Mouse (Mus musculus) layer of hippocampus, adult 8-10 months (tissue): ENCODE measurements around the gene Ryr1. TPM values are rescaled to one million over a fixed set of nuclear protein-coding genes. Genes with fewer than 3 reads are reported as not detected.

Experiments used
- DNase-seq, 2 experiments: peaks; one replicate each; pipeline ENCODE4 v3.0.0; 2022; ENCODE audit warnings: low spot score in 2 of 2
- microRNA-seq, 2 experiments: library from miRNA; unstranded; fragments of <30 nt; microRNA quantifications; one replicate each; pipeline ENCODE4 v1.2.0; 2022
- total RNA-seq, 4 experiments: library from RNA; stranded (reverse); gene quantifications; 2 replicates each; pipeline ENCODE4 v1.2.4; 2022

Gene Ryr1
- total RNA-seq, 4 experiments from 2014 or later: 12.6 to 18.1 (median 15.2) TPM

DNA sequence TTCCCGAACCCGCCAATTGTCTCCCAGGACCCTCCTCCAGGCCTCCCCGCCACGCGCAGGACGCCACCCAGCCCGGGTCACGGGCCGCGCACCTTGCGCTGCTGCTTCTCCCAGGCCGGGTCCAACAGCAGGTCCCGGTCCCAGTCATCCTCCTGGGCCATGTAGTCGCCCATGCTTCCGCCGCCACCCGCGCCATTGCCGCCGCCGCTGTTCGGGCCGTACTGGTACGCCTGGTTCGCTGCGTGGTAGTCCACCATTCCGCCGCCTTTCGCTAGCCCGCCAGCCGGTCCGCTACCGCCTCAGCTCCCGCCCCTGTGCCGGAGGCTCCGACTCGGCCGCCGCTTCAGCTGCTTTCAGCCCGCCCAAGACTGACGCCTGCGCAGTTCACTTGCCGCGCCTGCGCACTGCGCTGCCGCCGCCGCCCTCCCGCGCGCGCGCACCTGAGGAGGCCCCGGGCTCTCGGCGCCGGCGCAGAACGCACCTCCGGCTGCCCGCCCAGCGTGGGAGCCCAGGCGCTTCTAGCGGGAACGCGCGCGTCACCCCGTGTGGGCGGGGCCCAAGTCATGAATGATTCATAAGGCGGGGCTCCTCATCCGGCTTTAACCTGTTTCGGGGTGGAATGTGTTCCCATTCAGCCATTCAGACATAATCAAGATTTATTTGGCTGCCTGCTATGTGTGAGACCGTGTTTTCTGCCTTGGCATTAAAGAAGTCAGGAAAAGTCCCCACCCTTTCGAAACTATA is 162.9 kb downstream of the Ryr1 start, which contains the start of gene Actn4:
Actn4 (minus strand) TSS at position 414 of the 744 bp plus-strand sequence.
- peak; percentile 96 to 98 for DNase-seq

- no peak for DNase-seq
Observed at GRCm38 (mm10) chr7:28961584-28961926, 163.4 kb downstream of the Ryr1 start.

DNA sequence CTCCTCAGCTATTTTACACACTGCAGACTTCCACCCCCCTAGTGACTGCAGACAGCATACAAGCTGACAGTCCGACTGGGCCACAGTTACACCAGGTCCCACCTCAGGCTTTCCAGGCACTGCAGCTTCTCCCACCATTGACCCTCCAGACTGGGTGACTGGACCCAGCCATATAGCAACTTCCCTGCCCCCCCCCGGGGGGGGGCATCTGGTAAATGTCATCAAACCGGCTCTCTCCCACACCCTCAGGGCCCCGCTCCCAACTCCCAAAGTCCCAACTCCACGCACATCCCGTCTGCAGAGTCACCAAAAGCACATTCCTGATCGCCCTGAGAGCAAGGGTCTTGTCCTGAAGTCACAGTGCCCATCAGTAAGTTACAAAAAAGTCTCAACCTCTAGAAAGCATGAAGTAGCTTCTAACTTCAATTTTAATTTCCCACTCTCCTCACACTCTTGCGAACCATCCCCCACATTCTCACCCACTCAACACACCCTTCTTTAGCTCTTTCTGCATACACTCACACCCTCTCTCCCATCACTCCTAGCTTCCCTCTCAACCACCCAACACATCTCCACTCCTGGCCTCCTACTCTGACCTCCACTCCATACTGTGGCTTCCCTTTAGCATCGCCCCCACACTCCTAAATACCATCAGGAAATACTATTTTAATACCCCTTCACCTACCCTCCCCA is 164.5 kb downstream of the Ryr1 start:
- DNase-seq: no peak

GRCm38 (mm10) chr7:28959505-28960045 is 165.4 kb downstream of the Ryr1 start:
- DNase-seq: no peak

DNA sequence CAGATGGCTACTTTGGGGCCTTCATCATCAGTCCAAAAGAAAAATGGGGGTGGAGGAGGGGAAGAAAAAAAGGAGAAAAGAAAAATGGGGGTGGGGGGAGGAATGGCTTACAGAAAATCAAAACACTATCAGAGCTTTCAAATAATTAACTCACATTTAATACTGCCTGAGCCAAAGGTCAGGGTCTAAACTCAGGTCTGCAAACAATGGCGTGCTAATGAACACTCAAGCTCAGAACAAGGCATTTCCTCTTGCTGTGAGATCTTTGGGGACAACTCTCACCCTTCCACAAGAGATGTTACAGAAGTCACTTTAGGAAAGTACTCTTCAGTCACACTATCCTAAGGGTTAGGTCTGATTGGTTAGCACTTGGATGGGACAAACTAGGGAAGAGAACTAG is 166.2 kb downstream of the Ryr1 start:
- DNase-seq: no peak

DNA sequence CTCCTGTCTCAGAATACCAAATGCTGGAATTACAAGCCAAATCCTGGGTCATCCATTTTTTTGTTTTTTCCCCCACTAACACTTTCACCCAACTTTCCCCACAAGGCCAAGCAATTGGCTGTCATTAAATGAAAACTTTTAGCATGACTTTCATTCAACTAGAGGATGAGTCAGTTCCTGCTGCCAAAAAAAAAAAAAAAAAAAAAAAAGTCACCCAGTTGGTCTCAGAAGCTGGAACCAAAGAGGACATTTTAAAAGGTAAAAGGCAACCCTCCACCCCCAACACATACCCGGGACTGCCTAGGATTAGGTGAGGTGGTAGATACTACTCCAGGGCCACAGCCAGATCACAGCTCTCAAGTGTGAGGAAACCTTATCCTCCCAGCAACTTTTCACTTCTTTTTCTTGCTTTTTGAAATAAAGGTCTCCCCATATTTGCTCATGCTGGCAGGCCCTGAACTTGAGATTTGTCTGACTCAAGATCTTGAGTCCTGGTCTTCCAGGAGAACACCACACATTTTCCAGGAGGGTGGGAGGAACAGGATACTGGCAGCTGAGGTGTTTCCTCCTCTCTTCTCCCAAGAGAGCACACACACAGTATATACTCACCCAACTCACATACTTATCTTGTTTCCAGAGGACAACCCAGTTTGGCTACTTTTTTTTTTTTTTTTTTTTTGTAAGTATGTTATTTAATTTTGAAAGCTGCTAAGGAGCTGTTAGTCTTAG is 166.8 kb downstream of the Ryr1 start:
- no peak for DNase-seq

DNA sequence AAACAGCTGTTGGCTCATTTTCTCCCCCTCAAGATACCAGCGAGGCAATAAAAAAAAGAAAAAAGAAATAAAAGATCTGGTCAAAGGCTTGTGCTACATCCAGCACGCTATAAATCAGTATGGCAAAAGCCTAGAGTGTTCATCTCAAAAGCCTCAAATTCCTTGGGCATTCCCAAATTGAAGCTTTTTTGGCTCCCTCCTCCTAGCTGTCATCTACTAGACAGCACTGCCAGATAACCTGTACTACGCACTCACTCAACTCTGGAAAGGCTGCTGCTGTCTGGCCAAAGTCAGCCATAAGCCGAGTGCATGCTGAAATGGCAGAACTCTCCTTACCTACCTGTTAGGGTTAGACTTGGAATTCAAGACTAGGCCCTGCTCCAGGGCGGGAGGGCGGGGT is 167.7 kb downstream of the Ryr1 start:
- no peak for DNase-seq

GRCm38 (mm10) chr7:28956270-28956669 is 168.7 kb downstream of the Ryr1 start:
- no peak for DNase-seq

GRCm38 (mm10) chr7:28955295-28955897 is 169.6 kb downstream of the Ryr1 start:
- no peak for DNase-seq

- no peak for DNase-seq
Observed at GRCm38 (mm10) chr7:28954773-28955172, 170.2 kb downstream of the Ryr1 start.

GRCm38 (mm10) chr7:28953476-28954376 is 171.3 kb downstream of the Ryr1 start:
- DNase-seq: no peak

Small RNAs within 50 kb of the gene (microRNA-seq; reads per million reads assigned to microRNA genes)
- gene Gm44408 (0 reads per million in 2 experiments), gene Mir1963 (0 reads per million in 2 experiments)

Other genes starting within 250 kb of the Ryr1 start
- gene Capn12, start 243.8 kb downstream of the Ryr1 start, total RNA-seq: under 1 TPM; 0.25 to 0.61 (median 0.41) TPM
- 100 to 1,000 TPM; 136 to 138 (median 137) TPM for gene Actn4, start 162.8 kb downstream of the Ryr1 start, total RNA-seq
- 100 to 1,000 TPM; 182 to 214 (median 197) TPM for gene Eif3k, start 143.3 kb downstream of the Ryr1 start, total RNA-seq
- gene Map4k1, start 143.1 kb downstream of the Ryr1 start, total RNA-seq: 1 to 10 TPM; 1.3 to 3.5 (median 1.7) TPM
- gene Rasgrp4, start 9.7 kb upstream of the Ryr1 start, total RNA-seq: 1 to 10 TPM in 1 of 4 experiments, under 1 TPM in 3; 0.72 to 2.3 (median 0.93) TPM
- 10 to 100 TPM; 27.9 to 32.4 (median 29.9) TPM for gene Fam98c, start 31.1 kb upstream of the Ryr1 start, total RNA-seq
- gene Ggn, start 45.0 kb upstream of the Ryr1 start, total RNA-seq: 1 to 10 TPM in 2 of 4 experiments, under 1 TPM in 2; 0.69 to 1.4 (median 0.88) TPM
- gene Spred3, start 45.2 kb upstream of the Ryr1 start, total RNA-seq: 10 to 100 TPM; 40.6 to 59.3 (median 47.8) TPM
- 100 to 1,000 TPM; 116 to 137 (median 132) TPM for gene Psmd8, start 55.5 kb upstream of the Ryr1 start, total RNA-seq
- gene Catsperg1, start 88.9 kb upstream of the Ryr1 start, total RNA-seq: 1 to 10 TPM; 1.5 to 3.1 (median 2.1) TPM
- gene Kcnk6, start 107.3 kb upstream of the Ryr1 start, total RNA-seq: 1 to 10 TPM; 2.1 to 5.2 (median 3.2) TPM
- gene Yif1b, start 113.2 kb upstream of the Ryr1 start, total RNA-seq: 10 to 100 TPM; 43.8 to 51.5 (median 49.0) TPM
- gene 2200002D01Rik, start 123.3 kb upstream of the Ryr1 start, total RNA-seq: 1 to 10 TPM in 1 of 4 experiments, under 1 TPM in 2, not detected in 1; 0.52 to 1.2 (median 0.92) TPM
- 10 to 100 TPM; 22.3 to 30.6 (median 25.9) TPM for gene Spint2, start 156.7 kb upstream of the Ryr1 start, total RNA-seq
- gene Ppp1r14a, start 164.1 kb upstream of the Ryr1 start, total RNA-seq: 10 to 100 TPM; 25.8 to 40.8 (median 33.5) TPM
- 100 to 1,000 TPM in 2 of 4 experiments, 10 to 100 TPM in 2; 91.6 to 116 (median 104) TPM for gene Dpf1, start 178.8 kb upstream of the Ryr1 start, total RNA-seq